Mouse (Mus musculus) 3T3-L1 (cell line): Measurements from ENCODE around the gene Cuedc1.

Experiments
- DNase-seq: peaks from one replicate; pipeline ENCODE4 v3.0.0-alpha.2; 2015; ENCODE audit warnings: low read depth, low spot score

Gene Cuedc1

GRCm38 (mm10) chr11:88086737-88087627 lies 10.9 kb upstream of the Cuedc1 start:
- DNase-seq = no peak

- DNase-seq = no peak
Observed at GRCm38 (mm10) chr11:88089150-88089549, 8.7 kb upstream of the Cuedc1 start.

- peak; percentile 60 for DNase-seq
Observed at GRCm38 (mm10) chr11:88090293-88090692, 7.6 kb upstream of the Cuedc1 start.

- no peak for DNase-seq
Observed at GRCm38 (mm10) chr11:88091949-88092348, 5.9 kb upstream of the Cuedc1 start.

GRCm38 (mm10) chr11:88097173-88097572 lies 685 bp upstream of the Cuedc1 start:
- peak; percentile 36 for DNase-seq

- DNase-seq = peak; percentile 58
Observed at GRCm38 (mm10) chr11:88098787-88099598, 1.1 kb downstream of the Cuedc1 start.

- peak; percentile 52 for DNase-seq
Observed at GRCm38 (mm10) chr11:88099599-88100023, 1.8 kb downstream of the Cuedc1 start.

- no peak for DNase-seq
Observed at GRCm38 (mm10) chr11:88100170-88100569, 2.3 kb downstream of the Cuedc1 start.

- no peak for DNase-seq
Observed at GRCm38 (mm10) chr11:88103214-88103941, 5.5 kb downstream of the Cuedc1 start.

GRCm38 (mm10) chr11:88105494-88106291 lies 7.8 kb downstream of the Cuedc1 start:
- DNase-seq = peak; percentile 60

GRCm38 (mm10) chr11:88106292-88106554 lies 8.4 kb downstream of the Cuedc1 start:
- DNase-seq = no peak

GRCm38 (mm10) chr11:88107365-88107764 lies 9.5 kb downstream of the Cuedc1 start:
- DNase-seq = peak; percentile 69

GRCm38 (mm10) chr11:88110031-88110594 lies 12.3 kb downstream of the Cuedc1 start:
- DNase-seq = peak; percentile 84

- no peak for DNase-seq
Observed at GRCm38 (mm10) chr11:88112078-88112477, 14.2 kb downstream of the Cuedc1 start.

- no peak for DNase-seq
Observed at GRCm38 (mm10) chr11:88112677-88113333, 14.9 kb downstream of the Cuedc1 start.

- no peak for DNase-seq
Observed at GRCm38 (mm10) chr11:88113543-88114271, 15.8 kb downstream of the Cuedc1 start.

- no peak for DNase-seq
Observed at GRCm38 (mm10) chr11:88114871-88115301, 17.0 kb downstream of the Cuedc1 start.

GRCm38 (mm10) chr11:88116568-88116967 lies 18.7 kb downstream of the Cuedc1 start:
- no peak for DNase-seq

GRCm38 (mm10) chr11:88117356-88118090 lies 19.7 kb downstream of the Cuedc1 start:
- no peak for DNase-seq
